Mouse (Mus musculus): ENCODE results near the gene 1700011L22Rik. TPM values are rescaled to one million over a fixed set of nuclear protein-coding genes. Genes with fewer than 3 reads are reported as not detected.

Gene 1700011L22Rik
- polyA plus RNA-seq, 1 experiment from 2014 or later: not detected

DNA sequence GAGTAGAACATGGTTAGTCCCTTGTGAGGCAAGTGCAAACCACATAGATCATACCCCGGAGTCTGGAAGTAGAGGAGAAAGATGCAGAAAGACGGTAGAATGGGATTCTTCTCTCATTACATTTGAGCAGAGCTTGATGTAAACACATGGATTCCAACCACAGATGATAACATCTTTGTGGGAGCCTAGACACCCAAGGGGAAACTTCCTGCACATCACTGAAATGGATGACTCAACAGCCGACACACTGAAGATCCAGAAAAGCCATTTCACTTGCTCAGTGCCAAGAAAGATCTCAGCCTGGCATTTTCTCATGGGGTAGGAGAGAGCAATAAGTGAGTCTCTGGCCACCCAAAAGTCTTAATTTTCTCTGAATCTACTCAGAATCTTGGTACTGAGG, 20.5 kb downstream of the 1700011L22Rik start:
- ATAC-seq: no peak

DNA sequence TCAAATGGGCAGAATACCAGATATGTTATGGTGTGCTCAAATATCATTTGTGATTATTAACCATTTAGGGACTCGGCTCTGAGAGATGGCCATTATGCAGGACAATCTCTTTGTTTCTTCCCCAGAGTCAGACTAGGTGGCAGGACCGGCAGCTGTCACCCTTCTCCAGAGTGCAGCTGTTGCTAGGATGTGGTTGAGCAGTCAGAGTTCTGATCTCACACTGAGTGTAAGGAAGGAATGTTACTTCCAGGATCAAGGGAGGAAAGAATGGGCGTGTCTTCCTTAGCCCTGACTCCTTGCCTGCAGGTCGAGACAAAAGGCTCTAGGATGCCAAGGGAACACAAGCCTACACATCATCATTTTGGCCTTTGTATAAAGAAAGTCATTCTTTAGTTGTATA, 21.2 kb downstream of the 1700011L22Rik start:
- 59% methylated on average over 4 of the region's 4 CpGs for WGBS (ENCODE audit: insufficient replicate concordance)
- Histone ChIP-seq H3K4me1 (no peaks in the 10 kb centered on the region), H3K4me2 (no peak overlapping the region), H3K9me3 (replicated peaks) (no peaks in the 10 kb centered on the region), H3K36me3 (no peaks in the 10 kb centered on the region), H3K9ac (no peak overlapping the region), H3K4me3 (no peak overlapping the region), H3K27me3 (replicated peaks) (no peaks in the 10 kb centered on the region), H3K27ac (no peak overlapping the region)
- no peak for ATAC-seq

More for the DNA sequence above, 20.5 kb downstream of the 1700011L22Rik start:
- H3K36me3 ChIP-seq: no peaks in the 10 kb centered on the region
- no peak overlapping the region for H3K4me2 ChIP-seq
- WGBS (ENCODE audit: insufficient replicate concordance): 53% methylated on average over 3 of the region's 3 CpGs
- no peak overlapping the region for H3K27ac ChIP-seq
- H3K9ac ChIP-seq: no peak overlapping the region
- H3K9me3 ChIP-seq (replicated peaks): no peaks in the 10 kb centered on the region
- no peak overlapping the region for H3K4me3 ChIP-seq
- H3K27me3 ChIP-seq (replicated peaks): no peaks in the 10 kb centered on the region
- no peaks in the 10 kb centered on the region for H3K4me1 ChIP-seq

GRCm38 (mm10) chr8:79226046-79226445, 22.3 kb downstream of the 1700011L22Rik start:
- Histone ChIP-seq H3K9ac (no peak overlapping the region), H3K4me1 (no peaks in the 10 kb centered on the region), H3K4me3 (no peak overlapping the region), H3K9me3 (replicated peaks) (no peaks in the 10 kb centered on the region), H3K27ac (no peak overlapping the region), H3K36me3 (no peaks in the 10 kb centered on the region), H3K27me3 (replicated peaks) (no peaks in the 10 kb centered on the region), H3K4me2 (no peak overlapping the region)
- 48% methylated on average over 3 of the region's 3 CpGs for WGBS (ENCODE audit: insufficient replicate concordance)
- no peak for ATAC-seq

DNA sequence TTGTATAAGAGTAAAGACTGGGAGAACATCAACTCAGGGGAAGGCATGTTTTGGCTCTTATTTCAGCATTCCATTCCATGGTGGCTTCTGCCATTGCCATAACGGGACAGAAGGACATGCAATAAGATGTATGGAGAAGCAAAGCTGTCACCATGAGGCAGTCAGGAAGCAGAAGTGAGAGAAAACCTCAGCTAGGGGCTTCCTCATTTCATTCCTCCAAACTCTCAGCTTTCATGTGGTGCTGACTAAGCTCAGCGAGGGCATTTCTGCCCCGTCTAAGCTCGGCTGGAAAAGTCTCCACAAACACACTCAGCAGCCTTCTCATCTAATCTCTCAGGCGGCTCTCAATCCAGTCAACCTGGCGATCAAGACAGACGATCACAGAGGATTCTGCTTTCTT, 22.8 kb downstream of the 1700011L22Rik start:
- H3K9me3 ChIP-seq (replicated peaks): no peaks in the 10 kb centered on the region
- H3K9ac ChIP-seq: no peak overlapping the region
- WGBS (ENCODE audit: insufficient replicate concordance): 29% methylated on average over 7 of the region's 7 CpGs
- ATAC-seq: no peak
- no peak overlapping the region for H3K27ac ChIP-seq
- no peaks in the 10 kb centered on the region for H3K36me3 ChIP-seq
- no peaks in the 10 kb centered on the region for H3K27me3 ChIP-seq (replicated peaks)
- H3K4me2 ChIP-seq: no peak overlapping the region
- no peaks in the 10 kb centered on the region for H3K4me1 ChIP-seq
- no peak overlapping the region for H3K4me3 ChIP-seq

GRCm38 (mm10) chr8:79224363-79224762, 24.0 kb downstream of the 1700011L22Rik start:
- no peak overlapping the region for H3K4me2 ChIP-seq
- 81% methylated on average over 9 of the region's 9 CpGs for WGBS (ENCODE audit: insufficient replicate concordance)
- H3K27ac ChIP-seq: no peak overlapping the region
- no peak for ATAC-seq
- H3K4me3 ChIP-seq: no peak overlapping the region
- no peaks in the 10 kb centered on the region for H3K36me3 ChIP-seq
- no peaks in the 10 kb centered on the region for H3K27me3 ChIP-seq (replicated peaks)
- H3K4me1 ChIP-seq: no peaks in the 10 kb centered on the region
- no peak overlapping the region for H3K9ac ChIP-seq
- no peaks in the 10 kb centered on the region for H3K9me3 ChIP-seq (replicated peaks)

DNA sequence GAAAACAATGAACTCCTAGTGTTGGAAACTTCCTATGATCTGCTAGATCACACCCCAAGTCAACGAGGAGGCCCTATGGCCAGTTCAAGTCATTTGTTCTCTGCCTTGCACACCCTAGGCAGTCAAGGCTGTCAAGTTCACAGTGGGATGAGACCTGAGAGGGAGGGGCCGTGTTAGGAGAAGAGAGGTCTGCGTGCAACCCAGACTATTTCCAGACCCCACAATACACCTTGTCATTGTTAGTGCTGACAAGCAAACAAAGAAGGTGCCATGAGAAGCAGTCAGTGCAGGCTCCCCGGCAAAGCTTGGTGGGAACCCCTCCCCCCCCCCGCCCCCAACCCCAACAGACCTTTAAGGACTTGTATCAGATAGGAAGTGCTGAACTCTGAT, 25.6 kb downstream of the 1700011L22Rik start:
- H3K9me3 ChIP-seq (replicated peaks): no peaks in the 10 kb centered on the region
- H3K4me2 ChIP-seq: no peak overlapping the region
- no peak overlapping the region for H3K9ac ChIP-seq
- no peak overlapping the region for H3K27ac ChIP-seq
- H3K36me3 ChIP-seq: no peaks in the 10 kb centered on the region
- H3K4me1 ChIP-seq: no peaks in the 10 kb centered on the region
- 60% methylated on average over 5 of the region's 5 CpGs for WGBS (ENCODE audit: insufficient replicate concordance)
- no peak overlapping the region for H3K4me3 ChIP-seq
- no peak for ATAC-seq
- no peaks in the 10 kb centered on the region for H3K27me3 ChIP-seq (replicated peaks)

- Histone ChIP-seq H3K9me3 (replicated peaks) (no peaks in the 10 kb centered on the region), H3K27me3 (replicated peaks) (no peaks in the 10 kb centered on the region), H3K36me3 (no peaks in the 10 kb centered on the region), H3K27ac (no peak overlapping the region), H3K4me3 (no peak overlapping the region), H3K4me1 (no peaks in the 10 kb centered on the region), H3K4me2 (no peak overlapping the region), H3K9ac (no peak overlapping the region)
- ATAC-seq: no peak
- WGBS (ENCODE audit: insufficient replicate concordance): 75% methylated on average over 5 of the region's 5 CpGs
Measured at GRCm38 (mm10) chr8:79222106-79222751, 26.1 kb downstream of the 1700011L22Rik start.

DNA sequence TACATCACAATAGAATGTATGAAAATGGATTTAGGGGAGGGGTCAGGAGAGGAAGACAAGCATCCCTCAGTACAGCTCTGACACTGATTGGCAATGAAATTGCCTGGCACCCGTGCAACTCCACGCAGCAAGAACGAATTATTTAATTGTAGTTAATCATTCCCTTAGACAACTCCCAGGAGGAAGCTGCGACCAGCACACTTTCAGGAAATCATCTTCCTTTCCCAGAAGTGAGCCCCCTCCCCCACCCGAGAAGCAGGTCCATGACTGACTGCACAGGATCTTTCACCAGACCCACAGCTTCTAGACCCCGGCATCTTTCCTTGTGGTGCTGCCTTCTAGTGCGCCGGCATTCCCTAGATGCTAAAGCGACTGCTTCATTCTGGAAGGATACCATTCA, 36.7 kb downstream of the 1700011L22Rik start:
- WGBS (ENCODE audit: insufficient replicate concordance): 60% methylated on average over 9 of the region's 9 CpGs
- no peaks in the 10 kb centered on the region for H3K9me3 ChIP-seq (replicated peaks)
- H3K4me2 ChIP-seq: no peak overlapping the region
- no peak overlapping the region for H3K27ac ChIP-seq
- no peak for ATAC-seq
- H3K27me3 ChIP-seq (replicated peaks): no peaks in the 10 kb centered on the region
- H3K4me1 ChIP-seq: peaks cover 13% of the 10 kb centered on the region
- H3K9ac ChIP-seq: no peak overlapping the region
- no peak overlapping the region for H3K4me3 ChIP-seq
- no peaks in the 10 kb centered on the region for H3K36me3 ChIP-seq

DNA sequence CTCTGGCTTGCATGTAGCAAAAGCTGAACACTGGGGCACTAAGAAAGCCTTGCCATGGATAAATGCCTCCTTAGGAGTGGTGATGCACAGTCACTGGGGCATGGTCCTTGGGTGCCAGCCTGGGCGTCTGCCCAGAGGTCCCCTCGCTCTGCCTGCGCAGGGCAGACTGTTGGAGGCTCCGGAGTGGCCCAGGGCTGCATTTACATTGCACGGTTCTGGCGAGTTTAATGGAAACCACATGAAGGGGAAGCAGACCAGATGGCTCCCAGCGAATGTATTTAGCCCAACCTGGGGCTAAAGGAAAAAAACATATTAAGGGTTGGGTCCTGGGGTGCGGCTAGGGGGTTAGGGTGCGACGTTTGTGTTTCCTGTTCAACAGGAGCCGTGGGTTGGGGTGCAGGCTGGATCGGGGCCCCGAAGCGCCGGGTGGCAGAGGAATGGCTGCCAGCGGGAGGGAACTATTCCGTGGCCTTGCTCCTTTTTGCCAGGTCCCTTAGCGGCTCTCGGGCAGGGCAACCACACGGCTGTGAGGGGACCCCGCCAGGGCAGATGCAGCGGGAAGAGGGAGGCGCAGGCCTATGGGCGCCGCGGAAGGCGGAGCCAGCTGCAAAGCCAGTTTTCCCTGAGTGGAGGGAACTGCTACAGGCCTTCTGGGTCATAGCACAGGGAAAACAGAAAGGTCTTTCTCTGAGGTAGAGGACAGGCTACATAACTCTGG, 38.6 kb downstream of the 1700011L22Rik start:
- Histone ChIP-seq H3K4me1 (peaks cover 13% of the 10 kb centered on the region), H3K27ac (no peak overlapping the region), H3K4me3 (peak overlapping the region; percentile 34), H3K27me3 (replicated peaks) (no peaks in the 10 kb centered on the region), H3K4me2 (peak overlapping the region; percentile 54), H3K9ac (no peak overlapping the region), H3K9me3 (replicated peaks) (no peaks in the 10 kb centered on the region), H3K36me3 (no peaks in the 10 kb centered on the region)
- WGBS (ENCODE audit: insufficient replicate concordance): 8% methylated on average over 27 of the region's 27 CpGs
- ATAC-seq: peak; percentile 44; the same call in 1 of the 2 replicates

DNA sequence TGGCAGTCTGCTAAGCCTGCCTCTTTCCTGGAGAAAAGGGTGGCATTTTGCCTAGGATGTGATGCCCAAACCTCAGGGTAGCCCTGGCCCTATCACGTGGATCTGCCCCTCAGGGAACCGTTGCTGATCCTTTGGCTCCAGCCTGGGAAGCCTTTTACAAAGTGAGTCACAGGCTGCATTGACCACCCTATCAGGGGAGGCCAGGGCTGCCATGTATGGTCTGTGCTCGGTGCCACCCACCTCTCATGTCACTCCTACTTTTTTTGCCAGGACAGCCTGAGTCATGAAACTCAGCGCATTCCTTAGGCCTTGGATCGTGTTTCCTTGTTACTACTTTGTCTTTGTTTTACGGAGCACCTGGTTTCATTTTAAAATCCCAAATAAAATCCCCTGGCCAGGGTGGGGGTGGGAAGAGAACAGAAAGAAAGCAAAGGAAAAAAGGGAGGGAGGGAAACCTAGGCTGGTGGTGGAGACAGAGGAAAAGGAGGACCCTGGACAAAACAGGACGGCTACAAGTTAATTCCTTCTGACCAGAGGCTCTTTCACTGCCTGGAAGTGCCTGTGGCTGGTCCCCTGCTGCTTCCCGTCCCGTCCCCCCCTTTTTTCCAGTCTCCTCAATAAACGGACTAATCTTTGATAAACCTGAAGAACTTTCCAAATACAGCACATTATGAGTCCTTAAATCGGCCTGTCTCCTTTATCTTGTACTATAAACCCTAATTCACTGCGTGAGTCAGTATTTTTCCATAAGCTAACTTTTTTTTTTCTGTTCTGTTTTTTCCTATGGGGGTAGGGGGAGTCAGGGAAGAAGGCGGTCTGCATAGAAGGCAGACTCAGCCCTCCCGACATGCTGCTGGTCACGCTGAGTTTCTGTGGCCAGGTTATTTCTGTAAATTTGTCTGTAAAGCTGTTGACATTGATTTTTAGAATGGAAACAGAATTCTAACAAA, 39.4 kb downstream of the 1700011L22Rik start:
- Histone ChIP-seq H3K4me3 (no peak overlapping the region), H3K9me3 (replicated peaks) (no peaks in the 10 kb centered on the region), H3K36me3 (no peaks in the 10 kb centered on the region), H3K4me2 (peak overlapping the region; percentile 54), H3K27me3 (replicated peaks) (no peaks in the 10 kb centered on the region), H3K27ac (no peak overlapping the region), H3K4me1 (peaks cover 13% of the 10 kb centered on the region), H3K9ac (no peak overlapping the region)
- WGBS (ENCODE audit: insufficient replicate concordance): 33% methylated on average over 15 of the region's 15 CpGs
- no peak for ATAC-seq

- no peak overlapping the region for H3K9ac ChIP-seq
- H3K4me3 ChIP-seq: no peak overlapping the region
- peaks cover 13% of the 10 kb centered on the region for H3K4me1 ChIP-seq
Measured at GRCm38 (mm10) chr8:79208181-79208580, 40.2 kb downstream of the 1700011L22Rik start.

DNA sequence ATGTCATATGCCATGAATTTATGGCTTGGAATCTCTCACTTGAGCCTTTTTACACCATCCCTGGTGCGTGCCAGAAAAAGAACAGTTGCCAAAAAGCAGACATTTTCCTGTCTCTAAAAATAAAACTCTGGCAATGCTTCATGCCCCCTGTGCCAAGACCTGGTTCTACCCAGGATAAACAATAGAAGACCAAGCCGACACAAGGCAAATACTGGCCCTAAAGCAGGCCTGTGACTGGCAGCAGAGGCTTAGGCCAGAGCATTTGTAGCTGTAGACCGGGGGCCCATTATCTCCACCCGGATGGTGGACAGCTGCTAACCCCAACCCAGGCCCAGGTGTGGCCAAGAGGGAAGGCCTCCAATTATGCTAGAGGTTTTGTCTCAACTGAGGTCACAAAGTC, 41.5 kb downstream of the 1700011L22Rik start:
- peaks cover 13% of the 10 kb centered on the region for H3K4me1 ChIP-seq
- no peak overlapping the region for H3K4me3 ChIP-seq
- no peak overlapping the region for H3K9ac ChIP-seq
- no peak for ATAC-seq
- no peaks in the 10 kb centered on the region for H3K36me3 ChIP-seq
- 72% methylated on average over 4 of the region's 4 CpGs for WGBS (ENCODE audit: insufficient replicate concordance)
- H3K27ac ChIP-seq: no peak overlapping the region
- H3K4me2 ChIP-seq: no peak overlapping the region
- no peaks in the 10 kb centered on the region for H3K9me3 ChIP-seq (replicated peaks)
- H3K27me3 ChIP-seq (replicated peaks): no peaks in the 10 kb centered on the region

More at GRCm38 (mm10) chr8:79208181-79208580, 40.2 kb downstream of the 1700011L22Rik start:
- Histone ChIP-seq H3K9me3 (replicated peaks) (no peaks in the 10 kb centered on the region), H3K27ac (no peak overlapping the region), H3K36me3 (no peaks in the 10 kb centered on the region), H3K27me3 (replicated peaks) (no peaks in the 10 kb centered on the region), H3K4me2 (no peak overlapping the region)
- 59% methylated on average over 3 of the region's 3 CpGs for WGBS (ENCODE audit: insufficient replicate concordance)
- no peak for ATAC-seq

Data from liver, embryonic 12.5 days (tissue).